Mouse (Mus musculus) E14TG2a.4 (cell line): Measurements from ENCODE around the gene Inka1.

ENCODE experiments used
- H3K27me3 ChIP-seq: 2 replicates; pipeline ENCODE4 v1.6.1; 2014; ENCODE audit warnings: low read length, control low read depth; ENCODE audit not compliant: insufficient read depth
- H3K36me3 ChIP-seq: 2 replicates; pipeline ENCODE4 v1.6.1; 2014; ENCODE audit warnings: low read length, control low read depth; ENCODE audit not compliant: insufficient read depth
- H3K4me1 ChIP-seq: replicated peaks from 2 replicates; pipeline ENCODE4 v1.6.1; 2014; ENCODE audit warnings: low read depth, low read length, control low read depth
- H3K4me3 ChIP-seq: replicated peaks from 2 replicates; pipeline ENCODE4 v1.5.1; 2014; ENCODE audit warnings: mild to moderate bottlenecking, low read length
- H3K9me3 ChIP-seq: 2 replicates; pipeline ENCODE4 v1.6.1; 2014; ENCODE audit warnings: low read length, control low read depth
- CTCF ChIP-seq: conservative IDR thresholded peaks from 2 replicates; pipeline ENCODE4 v1.5.1; 2014; ENCODE audit warnings: low read length
- NANOG ChIP-seq: IDR thresholded peaks from 2 replicates; pipeline ENCODE4 v1.6.1; 2014; ENCODE audit warnings: borderline replicate concordance, low read length, mixed read lengths
- POU5F1 ChIP-seq: IDR thresholded peaks from 2 replicates; pipeline ENCODE4 v1.6.1; 2014; ENCODE audit warnings: low read length, borderline replicate concordance

Gene Inka1

GRCm38 (mm10) chr9:107964681-107965080 lies 21.0 kb downstream of the Inka1 start:
- Histone ChIP-seq H3K4me1 (peaks cover 58% of the 10 kb centered on the region), H3K4me3 (no peak overlapping the region), H3K9me3 (no peaks in the 10 kb centered on the region), H3K27me3 (no peaks in the 10 kb centered on the region), H3K36me3 (peaks cover 100% of the 10 kb centered on the region)
- TF ChIP-seq NANOG (no peak), POU5F1 (no peak), CTCF (no peak)

GRCm38 (mm10) chr9:107963700-107964099 lies 22.0 kb downstream of the Inka1 start:
- Histone ChIP-seq H3K4me3 (no peak overlapping the region), H3K4me1 (peaks cover 65% of the 10 kb centered on the region), H3K36me3 (peaks cover 100% of the 10 kb centered on the region), H3K9me3 (no peaks in the 10 kb centered on the region), H3K27me3 (no peaks in the 10 kb centered on the region)
- TF ChIP-seq POU5F1, result no peak
- peak; percentile 96 for TF ChIP-seq CTCF

GRCm38 (mm10) chr9:107962916-107963315 lies 22.8 kb downstream of the Inka1 start:
- Histone ChIP-seq H3K27me3 (no peaks in the 10 kb centered on the region), H3K9me3 (no peaks in the 10 kb centered on the region), H3K36me3 (peaks cover 100% of the 10 kb centered on the region), H3K4me1 (peaks cover 73% of the 10 kb centered on the region), H3K4me3 (no peak overlapping the region)
- TF ChIP-seq CTCF (no peak), NANOG (no peak), POU5F1 (no peak)

GRCm38 (mm10) chr9:107961881-107962280 lies 23.8 kb downstream of the Inka1 start:
- H3K4me1 ChIP-seq, result peaks cover 83% of the 10 kb centered on the region
- no peak for TF ChIP-seq POU5F1
- no peak for TF ChIP-seq NANOG
- no peak for TF ChIP-seq CTCF
- no peaks in the 10 kb centered on the region for H3K9me3 ChIP-seq

GRCm38 (mm10) chr9:107961351-107961762 lies 24.3 kb downstream of the Inka1 start:
- Histone ChIP-seq H3K4me1 (peaks cover 88% of the 10 kb centered on the region), H3K9me3 (no peaks in the 10 kb centered on the region), H3K27me3 (no peaks in the 10 kb centered on the region), H3K4me3 (peak overlapping the region; percentile 43), H3K36me3 (peaks cover 100% of the 10 kb centered on the region)
- TF ChIP-seq POU5F1 (peak; percentile 72), CTCF (no peak)

More at GRCm38 (mm10) chr9:107961881-107962280, 23.8 kb downstream of the Inka1 start:
- Histone ChIP-seq H3K36me3 (peaks cover 100% of the 10 kb centered on the region), H3K27me3 (no peaks in the 10 kb centered on the region), H3K4me3 (peak overlapping the region; percentile 43)

GRCm38 (mm10) chr9:107960928-107961327 lies 24.8 kb downstream of the Inka1 start:
- no peaks in the 10 kb centered on the region for H3K27me3 ChIP-seq
- no peaks in the 10 kb centered on the region for H3K9me3 ChIP-seq
- peaks cover 100% of the 10 kb centered on the region for H3K36me3 ChIP-seq
- TF ChIP-seq NANOG, result no peak
- peak; percentile 18 for TF ChIP-seq CTCF
- TF ChIP-seq POU5F1, result no peak
- peak overlapping the region; percentile 43; the same call in 1 of the 2 replicates for H3K4me3 ChIP-seq
- H3K4me1 ChIP-seq, result peaks cover 93% of the 10 kb centered on the region

- Histone ChIP-seq H3K27me3 (no peaks in the 10 kb centered on the region), H3K9me3 (no peaks in the 10 kb centered on the region)
These were observed 25.8 kb downstream of the Inka1 start for GRCm38 (mm10) chr9:107959896-107960295.

GRCm38 (mm10) chr9:107957141-107957540 lies 28.5 kb downstream of the Inka1 start:
- no peak for TF ChIP-seq POU5F1
- TF ChIP-seq CTCF, result no peak
- peak; percentile 80 for TF ChIP-seq NANOG
- Histone ChIP-seq H3K4me3 (no peak overlapping the region), H3K9me3 (no peaks in the 10 kb centered on the region), H3K36me3 (peaks cover 96% of the 10 kb centered on the region), H3K4me1 (peaks cover 88% of the 10 kb centered on the region), H3K27me3 (no peaks in the 10 kb centered on the region)

More at GRCm38 (mm10) chr9:107959896-107960295, 25.8 kb downstream of the Inka1 start:
- H3K4me1 ChIP-seq, result peaks cover 100% of the 10 kb centered on the region
- H3K4me3 ChIP-seq, result no peak overlapping the region
- H3K36me3 ChIP-seq, result peaks cover 100% of the 10 kb centered on the region
- TF ChIP-seq POU5F1 (no peak), NANOG (no peak), CTCF (no peak)

- H3K9me3 ChIP-seq, result no peaks in the 10 kb centered on the region
- H3K36me3 ChIP-seq, result peaks cover 82% of the 10 kb centered on the region
- H3K4me3 ChIP-seq, result no peak overlapping the region
- peaks cover 81% of the 10 kb centered on the region for H3K4me1 ChIP-seq
- TF ChIP-seq NANOG (no peak), CTCF (no peak), POU5F1 (no peak)
- no peaks in the 10 kb centered on the region for H3K27me3 ChIP-seq
These were observed 29.9 kb downstream of the Inka1 start for GRCm38 (mm10) chr9:107955613-107956289.
